Mouse (Mus musculus): Measurements from ENCODE around the gene Hmga1. TPM values are rescaled to one million over a fixed set of nuclear protein-coding genes. Genes with fewer than 3 reads are reported as not detected.
A peak's percentile ranks its signal among the peaks of the same experiment; 100 is the strongest.

Gene Hmga1
- polyA plus RNA-seq, 1 experiment from 2014 or later: 131 TPM

DNA sequence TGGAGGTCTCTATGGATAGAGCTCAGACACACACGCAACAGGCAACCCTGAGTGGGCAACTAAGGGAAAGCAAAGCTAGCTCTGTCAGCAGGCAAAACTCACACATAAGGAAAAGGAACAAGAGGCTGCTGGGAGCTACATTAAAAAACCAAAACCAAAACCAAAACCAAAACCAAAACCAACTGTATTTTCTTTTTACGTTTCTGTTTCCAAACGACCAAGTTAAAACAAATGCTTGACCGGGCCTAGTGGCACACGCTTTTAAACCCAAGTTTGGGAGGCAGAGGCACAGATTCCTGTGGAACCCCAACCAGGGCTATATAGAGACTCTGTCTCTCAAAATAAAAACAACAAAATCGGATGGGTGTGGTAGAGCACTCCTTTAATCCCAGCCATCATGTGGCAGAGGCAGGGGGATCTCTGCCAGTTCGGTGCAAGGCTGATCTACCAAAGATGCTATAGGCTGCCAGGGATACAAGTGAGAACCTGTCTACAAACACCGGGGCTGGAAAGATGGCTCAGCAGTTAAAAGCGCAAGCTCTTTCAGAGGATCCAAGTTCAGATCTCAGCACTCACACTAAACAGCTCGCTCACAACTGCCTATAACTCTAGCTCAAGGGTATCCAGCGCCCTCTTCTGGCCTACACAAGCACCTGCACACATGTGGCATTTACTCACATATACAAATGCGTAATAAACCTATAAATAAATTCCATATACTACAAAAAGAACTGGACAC is 35.7 kb downstream of the Hmga1 start:
- H3K27ac ChIP-seq (replicated peaks): no peak overlapping the region
- H3K4me2 ChIP-seq: no peak overlapping the region; the same call in 1 of the 2 replicates
- H3K36me3 ChIP-seq (replicated peaks): peaks cover 44% of the 10 kb centered on the region
- no peak overlapping the region for H3K9ac ChIP-seq
- no peak for ATAC-seq (ENCODE audit: insufficient read depth)
- no peaks in the 10 kb centered on the region for H3K9me3 ChIP-seq (replicated peaks)
- H3K27me3 ChIP-seq: no peaks in the 10 kb centered on the region
- H3K4me3 ChIP-seq (replicated peaks): no peak overlapping the region
- 74% methylated on average over 12 of the region's 12 CpGs for WGBS (ENCODE audit: insufficient replicate concordance)
- H3K4me1 ChIP-seq (replicated peaks): peaks cover 36% of the 10 kb centered on the region

DNA sequence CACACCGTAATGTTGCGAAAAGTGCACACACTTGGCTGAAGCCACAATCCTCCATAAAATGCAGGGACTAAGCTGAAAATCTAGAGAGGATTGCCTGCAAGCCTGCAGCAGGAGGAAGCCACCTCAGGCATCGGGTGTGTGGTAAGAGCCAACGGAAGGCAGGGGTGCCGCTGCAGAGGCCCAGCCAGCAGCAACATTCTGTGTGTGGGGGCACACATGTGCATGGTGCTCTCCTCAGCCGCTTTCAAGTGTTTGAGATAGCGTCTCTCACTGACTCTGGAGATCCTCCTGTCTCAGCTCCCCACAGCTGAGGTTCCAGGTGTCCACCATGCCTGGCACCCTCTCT is 36.2 kb downstream of the Hmga1 start:
- H3K36me3 ChIP-seq (replicated peaks): peaks cover 44% of the 10 kb centered on the region
- 77% methylated on average over 7 of the region's 7 CpGs for WGBS (ENCODE audit: insufficient replicate concordance)

DNA sequence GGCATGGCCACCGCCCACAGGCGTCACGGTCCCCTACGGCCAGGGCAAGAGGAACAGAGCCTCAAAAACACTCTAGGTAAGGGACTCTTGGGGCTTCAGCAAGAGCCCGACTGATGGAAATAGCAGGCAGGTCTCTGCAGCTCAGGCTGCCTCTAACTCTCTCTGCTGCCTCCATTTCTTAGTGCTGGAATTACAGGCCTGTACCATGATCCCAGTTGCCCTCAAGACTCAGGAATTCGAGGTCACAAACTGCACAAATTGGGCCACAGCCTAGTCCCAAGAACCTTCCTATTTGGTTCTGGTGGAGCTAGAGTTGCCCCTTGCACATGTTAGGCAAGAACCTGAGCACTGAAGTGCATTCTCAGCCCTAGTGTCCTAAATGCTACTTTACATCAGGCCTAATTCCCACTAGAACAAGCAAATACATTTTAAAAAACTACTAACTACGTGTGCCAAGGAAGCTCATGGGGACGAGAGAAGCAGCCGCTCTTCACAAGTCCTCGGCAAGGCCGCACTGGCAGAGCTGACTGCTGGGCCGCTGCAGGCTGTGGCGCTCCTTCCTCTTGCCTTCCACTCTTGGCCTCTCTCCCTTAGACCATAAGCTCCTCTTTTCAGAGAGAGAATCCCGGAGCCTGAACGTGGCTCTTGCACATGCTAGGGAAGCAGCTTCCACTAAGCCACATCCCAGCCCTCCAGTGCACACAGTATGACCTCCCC is 39.5 kb downstream of the Hmga1 start:
- Histone ChIP-seq H3K27ac (replicated peaks) (no peak overlapping the region), H3K4me3 (replicated peaks) (no peak overlapping the region), H3K9ac (no peak overlapping the region), H3K4me2 (no peak overlapping the region), H3K36me3 (replicated peaks) (peaks cover 39% of the 10 kb centered on the region), H3K27me3 (no peaks in the 10 kb centered on the region), H3K9me3 (replicated peaks) (no peaks in the 10 kb centered on the region), H3K4me1 (replicated peaks) (peaks cover 11% of the 10 kb centered on the region)
- 76% methylated on average over 15 of the region's 15 CpGs for WGBS (ENCODE audit: insufficient replicate concordance)
- no peak for ATAC-seq (ENCODE audit: insufficient read depth)

More for the DNA sequence above, 36.2 kb downstream of the Hmga1 start:
- Histone ChIP-seq H3K4me2 (no peak overlapping the region; the same call in 1 of the 2 replicates), H3K9ac (no peak overlapping the region), H3K4me1 (replicated peaks) (peaks cover 31% of the 10 kb centered on the region), H3K27me3 (no peaks in the 10 kb centered on the region), H3K9me3 (replicated peaks) (no peaks in the 10 kb centered on the region), H3K4me3 (replicated peaks) (no peak overlapping the region), H3K27ac (replicated peaks) (no peak overlapping the region)
- no peak for ATAC-seq (ENCODE audit: insufficient read depth)

DNA sequence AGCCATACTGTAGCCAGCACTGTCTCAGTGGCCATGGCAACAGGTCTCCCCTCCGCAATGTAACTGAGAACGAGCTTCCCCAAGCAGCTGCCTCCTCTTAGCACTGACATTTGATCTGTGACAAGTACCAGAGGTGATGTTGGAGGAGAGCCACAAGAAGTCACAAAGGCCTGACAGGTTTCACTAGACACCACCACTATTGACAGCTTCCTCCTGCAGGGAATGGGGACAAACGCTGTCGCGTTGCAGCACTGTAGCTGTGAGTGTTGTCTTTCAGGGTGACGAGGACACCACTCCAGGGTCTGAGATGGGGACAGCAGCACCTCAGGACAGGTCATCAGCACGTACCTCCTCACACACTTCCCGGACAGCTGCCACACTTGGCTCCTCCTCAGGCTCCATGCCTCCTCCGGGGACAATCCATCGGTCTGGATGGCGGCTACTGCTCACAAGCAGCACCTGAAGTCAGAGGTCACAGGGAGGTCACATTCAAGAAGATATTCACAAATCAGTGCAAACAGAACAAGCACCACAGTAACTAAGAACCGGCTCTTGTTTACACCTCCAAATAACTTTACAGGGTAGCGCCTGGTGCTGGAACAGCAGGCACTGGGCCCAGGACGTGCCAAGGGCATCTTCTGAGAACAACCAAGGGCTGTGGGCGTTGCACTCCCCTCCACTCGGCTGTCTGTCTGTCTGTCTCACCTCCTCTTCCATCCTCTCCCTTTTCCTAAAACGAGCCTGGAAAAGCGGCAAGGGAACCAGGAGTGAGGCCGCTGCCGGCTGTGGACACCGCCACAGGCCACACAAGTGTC is 40.3 kb downstream of the Hmga1 start:
- Histone ChIP-seq H3K36me3 (replicated peaks) (peaks cover 39% of the 10 kb centered on the region), H3K4me2 (no peak overlapping the region), H3K4me3 (replicated peaks) (no peak overlapping the region), H3K27ac (replicated peaks) (no peak overlapping the region), H3K9ac (no peak overlapping the region), H3K9me3 (replicated peaks) (no peaks in the 10 kb centered on the region), H3K27me3 (no peaks in the 10 kb centered on the region), H3K4me1 (replicated peaks) (peaks cover 13% of the 10 kb centered on the region)
- no peak for ATAC-seq (ENCODE audit: insufficient read depth)
- 78% methylated on average over 21 of the region's 21 CpGs for WGBS (ENCODE audit: insufficient replicate concordance)

DNA sequence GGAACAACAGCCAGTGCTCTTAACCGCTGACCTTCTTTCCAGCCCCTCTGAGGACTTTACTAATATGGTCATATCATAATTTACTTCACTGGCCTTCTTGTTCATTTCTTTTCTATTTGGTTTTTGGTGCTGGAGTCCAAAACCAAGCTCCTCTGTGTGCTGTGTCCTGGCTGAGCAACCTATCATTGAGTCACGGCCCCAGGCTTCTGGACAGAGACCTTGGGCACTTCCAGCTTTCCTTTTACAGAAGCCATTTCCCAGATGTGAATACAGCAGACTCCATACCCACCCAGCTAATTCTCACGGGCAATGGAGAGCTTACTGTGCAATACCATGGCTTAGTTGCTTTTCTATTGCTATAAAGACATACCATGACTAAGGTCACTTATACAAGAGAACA is 44.0 kb downstream of the Hmga1 start:
- Histone ChIP-seq H3K36me3 (replicated peaks) (peaks cover 17% of the 10 kb centered on the region), H3K9ac (no peak overlapping the region), H3K9me3 (replicated peaks) (no peaks in the 10 kb centered on the region), H3K27me3 (no peaks in the 10 kb centered on the region), H3K4me2 (no peak overlapping the region), H3K4me3 (replicated peaks) (no peak overlapping the region), H3K27ac (replicated peaks) (no peak overlapping the region), H3K4me1 (replicated peaks) (peaks cover 42% of the 10 kb centered on the region)
- WGBS (ENCODE audit: insufficient replicate concordance): 71% methylated on average over 3 of the region's 3 CpGs
- no peak for ATAC-seq (ENCODE audit: insufficient read depth)

DNA sequence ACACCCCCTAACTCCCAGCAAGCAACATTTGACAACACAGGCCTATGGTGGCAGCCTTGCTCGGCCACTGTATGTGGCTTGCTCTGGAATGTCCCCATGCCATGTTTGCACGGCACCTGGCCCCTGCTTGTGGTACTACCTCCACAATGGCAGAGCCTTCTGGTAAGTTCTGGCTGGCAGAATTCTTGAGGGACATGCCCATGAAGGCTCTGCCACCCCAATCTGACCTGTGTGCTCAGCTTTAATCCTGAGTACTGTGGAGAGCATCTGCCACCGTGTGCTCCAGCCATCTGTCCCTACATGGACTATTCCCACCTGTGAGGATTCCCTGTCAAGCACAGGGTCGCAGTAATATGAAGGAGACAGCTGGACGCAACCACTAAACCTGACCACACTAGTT is 44.6 kb downstream of the Hmga1 start:
- H3K9me3 ChIP-seq (replicated peaks): no peaks in the 10 kb centered on the region
- ATAC-seq (ENCODE audit: insufficient read depth): no peak
- H3K4me3 ChIP-seq (replicated peaks): no peak overlapping the region
- H3K4me2 ChIP-seq: no peak overlapping the region
- no peak overlapping the region for H3K9ac ChIP-seq
- H3K4me1 ChIP-seq (replicated peaks): peaks cover 44% of the 10 kb centered on the region
- WGBS (ENCODE audit: insufficient replicate concordance): 65% methylated on average over 5 of the region's 5 CpGs
- no peaks in the 10 kb centered on the region for H3K27me3 ChIP-seq
- H3K27ac ChIP-seq (replicated peaks): no peak overlapping the region
- H3K36me3 ChIP-seq (replicated peaks): peaks cover 11% of the 10 kb centered on the region

DNA sequence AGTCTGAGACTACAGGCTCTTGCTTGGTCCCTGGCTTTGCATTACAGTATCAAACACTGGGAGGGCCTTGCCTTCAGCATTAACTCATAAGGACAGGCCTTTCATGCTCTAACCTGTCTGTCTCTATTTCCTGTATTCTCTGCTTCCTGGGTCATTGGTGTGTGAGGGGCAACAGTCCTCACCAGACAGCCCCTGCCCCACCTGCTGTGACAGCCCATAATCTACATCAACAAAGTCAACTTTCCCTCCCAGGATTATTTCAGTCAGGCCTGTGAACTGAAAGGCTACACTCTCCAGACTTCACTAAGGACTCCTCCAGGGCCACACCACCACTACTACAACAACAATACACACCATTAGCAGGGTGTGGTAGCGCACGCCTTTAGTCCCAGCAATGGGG is 46.7 kb downstream of the Hmga1 start:
- no peaks in the 10 kb centered on the region for H3K27me3 ChIP-seq

DNA sequence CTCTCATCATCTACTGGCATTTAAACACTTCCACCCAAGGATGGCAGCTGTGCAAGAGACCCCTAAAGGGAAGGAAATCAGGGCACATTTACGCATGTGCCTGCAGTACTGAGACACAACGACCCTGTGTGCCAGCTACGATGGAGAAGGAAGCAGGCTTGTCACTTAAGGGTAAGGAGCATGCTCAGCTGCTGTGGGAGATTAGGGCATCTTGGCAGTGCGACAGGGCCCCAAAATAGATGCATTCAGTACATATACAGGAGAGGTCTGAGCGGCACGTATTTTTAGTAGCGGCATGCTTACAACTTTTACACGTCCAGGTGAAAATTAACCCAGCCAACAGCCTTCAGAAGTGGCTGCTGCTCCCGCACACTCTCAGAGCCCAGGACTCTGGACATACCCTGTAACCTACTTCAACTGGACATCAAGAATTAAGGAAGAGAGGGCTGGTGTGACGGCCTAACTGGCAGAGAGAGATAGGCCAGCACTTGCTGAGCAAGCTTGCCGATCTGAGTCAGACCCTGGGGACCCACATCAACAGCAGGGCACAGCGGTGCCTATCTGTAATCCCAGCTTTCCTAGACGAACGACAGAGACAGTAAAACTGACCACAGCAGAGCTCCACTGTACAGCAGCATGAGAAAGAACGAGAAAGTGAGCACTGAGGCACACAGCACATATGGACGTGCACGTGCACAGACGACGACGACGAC is 47.4 kb downstream of the Hmga1 start:
- H3K4me3 ChIP-seq (replicated peaks): no peak overlapping the region
- peaks cover 6% of the 10 kb centered on the region; the same call in 1 of the 2 replicates for H3K36me3 ChIP-seq (replicated peaks)
- H3K4me1 ChIP-seq (replicated peaks): peaks cover 44% of the 10 kb centered on the region
- H3K27ac ChIP-seq (replicated peaks): peak overlapping the region; percentile 57; the same call in 1 of the 2 replicates
- no peaks in the 10 kb centered on the region for H3K27me3 ChIP-seq
- peak; percentile 82 for ATAC-seq (ENCODE audit: insufficient read depth)
- peak overlapping the region; percentile 13; the same call in 1 of the 2 replicates for H3K4me2 ChIP-seq
- WGBS (ENCODE audit: insufficient replicate concordance): 35% methylated on average over 21 of the region's 21 CpGs
- no peaks in the 10 kb centered on the region for H3K9me3 ChIP-seq (replicated peaks)
- H3K9ac ChIP-seq: no peak overlapping the region

More for the DNA sequence above, 46.7 kb downstream of the Hmga1 start:
- Histone ChIP-seq H3K4me3 (replicated peaks) (no peak overlapping the region), H3K4me2 (no peak overlapping the region), H3K36me3 (replicated peaks) (peaks cover 2% of the 10 kb centered on the region; the same call in 1 of the 2 replicates), H3K9me3 (replicated peaks) (no peaks in the 10 kb centered on the region), H3K27ac (replicated peaks) (no peak overlapping the region), H3K9ac (no peak overlapping the region), H3K4me1 (replicated peaks) (peaks cover 44% of the 10 kb centered on the region)
- WGBS (ENCODE audit: insufficient replicate concordance): 66% methylated on average over 2 of the region's 2 CpGs
- ATAC-seq (ENCODE audit: insufficient read depth): no peak

DNA sequence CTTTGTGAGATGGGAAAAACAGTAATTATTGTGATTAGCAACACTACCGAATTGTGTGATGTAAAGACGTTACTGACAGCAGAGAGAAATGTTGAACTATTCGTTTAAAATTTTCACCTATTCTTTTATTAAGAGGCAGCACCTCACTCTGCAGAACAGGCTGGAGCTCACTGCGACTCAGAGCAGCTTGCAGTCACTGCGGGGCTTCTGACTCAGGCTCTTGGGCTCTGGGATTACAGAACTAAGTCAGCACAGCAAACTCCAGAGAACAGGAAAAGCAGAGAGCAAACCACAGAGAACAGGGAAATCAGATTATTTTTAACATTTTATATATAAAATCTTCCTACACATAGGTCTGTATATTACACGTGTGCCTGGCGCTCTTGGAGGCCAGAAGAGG is 53.3 kb downstream of the Hmga1 start:
- WGBS (ENCODE audit: insufficient replicate concordance): 79% methylated on average over 7 of the region's 7 CpGs
- H3K27ac ChIP-seq (replicated peaks): no peak overlapping the region
- no peak overlapping the region for H3K4me2 ChIP-seq
- no peak for ATAC-seq (ENCODE audit: insufficient read depth)
- H3K4me1 ChIP-seq (replicated peaks): peaks cover 40% of the 10 kb centered on the region
- no peaks in the 10 kb centered on the region for H3K9me3 ChIP-seq (replicated peaks)
- H3K36me3 ChIP-seq (replicated peaks): peaks cover 10% of the 10 kb centered on the region; the same call in 1 of the 2 replicates
- no peaks in the 10 kb centered on the region for H3K27me3 ChIP-seq
- H3K4me3 ChIP-seq (replicated peaks): no peak overlapping the region
- H3K9ac ChIP-seq: no peak overlapping the region

DNA sequence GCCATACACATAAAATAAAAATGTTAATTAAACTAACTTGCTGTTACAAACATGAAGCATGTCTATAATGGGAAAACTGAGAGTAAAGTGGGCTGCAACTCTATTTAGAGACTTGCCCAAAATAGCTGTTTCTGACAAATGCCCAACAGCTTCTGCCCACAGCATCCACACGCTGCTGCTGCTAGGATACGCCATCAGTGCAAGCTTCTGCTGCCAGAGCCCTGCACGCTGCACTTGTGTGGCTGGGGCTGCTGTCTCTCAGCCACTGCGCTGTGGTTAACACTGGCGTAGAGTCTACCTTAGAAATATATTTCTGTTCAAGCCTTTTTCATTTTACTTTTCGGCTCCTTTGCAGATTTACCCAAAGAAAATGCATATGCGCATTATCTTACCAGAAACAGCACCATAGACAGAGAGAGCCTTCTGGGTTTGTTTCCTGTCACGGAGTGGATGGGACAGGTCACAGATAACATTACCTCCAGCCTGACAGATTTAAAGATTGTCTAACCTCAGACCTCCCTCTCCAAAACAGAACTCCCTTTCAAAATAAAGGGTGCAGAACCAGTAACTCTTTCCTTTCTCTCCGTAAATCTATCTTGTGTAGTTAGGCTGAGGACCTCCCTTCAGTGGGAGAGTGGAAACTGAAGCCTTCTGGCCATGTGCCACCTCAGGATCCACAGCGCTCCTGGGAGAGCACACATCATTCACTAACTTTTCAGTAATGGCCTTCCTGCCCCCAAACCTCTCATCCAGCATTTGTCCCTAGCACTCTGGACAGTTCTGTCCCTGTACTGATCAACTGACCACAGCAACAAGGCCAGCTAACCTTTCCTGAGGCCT is 54.6 kb downstream of the Hmga1 start:
- ATAC-seq (ENCODE audit: insufficient read depth): no peak
- H3K4me3 ChIP-seq (replicated peaks): no peak overlapping the region
- peaks cover 34% of the 10 kb centered on the region for H3K4me1 ChIP-seq (replicated peaks)
- no peak overlapping the region for H3K9ac ChIP-seq
- H3K27me3 ChIP-seq: no peaks in the 10 kb centered on the region
- no peaks in the 10 kb centered on the region for H3K9me3 ChIP-seq (replicated peaks)
- peaks cover 10% of the 10 kb centered on the region; the same call in 1 of the 2 replicates for H3K36me3 ChIP-seq (replicated peaks)
- no peak overlapping the region for H3K27ac ChIP-seq (replicated peaks)
- 33% methylated on average over 10 of the region's 10 CpGs for WGBS (ENCODE audit: insufficient replicate concordance)
- no peak overlapping the region for H3K4me2 ChIP-seq
